Mouse (Mus musculus) heart, embryonic 16.5 days (tissue): ENCODE measurements around the gene Msmb. TPM values are rescaled to one million over a fixed set of nuclear protein-coding genes. Genes with fewer than 3 reads are reported as not detected.

ENCODE experiments used
- ATAC-seq: fragments of 200-750 bp; cut with Nextera tagmentation; replicated peaks from 2 replicates; pipeline ENCODE4 v1.8.0; 2017; ENCODE audit warnings: moderate number of reproducible peaks; ENCODE audit not compliant: insufficient read depth, low FRiP score; ENCODE audit errors: extremely low read depth
- H3K27ac ChIP-seq: fragments of 300-500 bp; sonication (generic); 2 replicates; pipeline ENCODE4 v1.5.1; 2014; ENCODE audit warnings: mild to moderate bottlenecking, low read length, control low read depth, moderate library complexity
- H3K27me3 ChIP-seq: fragments of 300-500 bp; sonication (generic); 2 replicates; pipeline ENCODE4 v1.6.1; 2014; ENCODE audit warnings: low read length, mixed read lengths; ENCODE audit not compliant: control insufficient read depth, insufficient read depth
- H3K36me3 ChIP-seq: fragments of 300-500 bp; sonication (generic); 2 replicates; pipeline ENCODE4 v1.6.1; 2014; ENCODE audit not compliant: control insufficient read depth, insufficient read depth
- H3K4me1 ChIP-seq: fragments of 300-500 bp; sonication (generic); 2 replicates; pipeline ENCODE4 v1.6.1; 2014; ENCODE audit warnings: low read length, mixed read lengths; ENCODE audit not compliant: control insufficient read depth, insufficient read depth
- H3K4me2 ChIP-seq: fragments of 300-500 bp; sonication (generic); 2 replicates; pipeline ENCODE4 v1.6.1; 2014; ENCODE audit warnings: low read depth, mild to moderate bottlenecking, control low read depth, low read length
- H3K4me3 ChIP-seq: fragments of 300-500 bp; sonication (generic); 2 replicates; pipeline ENCODE4 v1.5.1; 2014; ENCODE audit warnings: mild to moderate bottlenecking, control low read depth, low read length
- H3K9ac ChIP-seq: fragments of 300-500 bp; sonication (generic); 2 replicates; pipeline ENCODE4 v1.6.1; 2014; ENCODE audit warnings: low read length, control low read depth
- H3K9me3 ChIP-seq: fragments of 300-500 bp; sonication (generic); replicated peaks from 2 replicates; pipeline ENCODE4 v1.6.1; 2016; ENCODE audit warnings: low read length; ENCODE audit not compliant: control insufficient read depth
- WGBS: fragments of 180-500 bp; shearing (Covaris S2); extraction: QIAGEN DNeasy Blood & Tissue Kit; methylation state at CpG from one replicate; pipeline ENCODE4 v1.1.7; 2014; 5-methylcytosine and 5-hydroxymethylcytosine counted together
- polyA plus RNA-seq: library from polyadenylated mRNA; unstranded; fragments of >200 nt; fragmentation: Nextera tagmentation; extraction: Ambion mirVana; gene quantifications from 2 replicates; pipeline ENCODE4 v1.2.1, GENCODE M21; 2015

Msmb gene
- polyA plus RNA-seq, 1 experiment from 2014 or later = not detected

- Histone ChIP-seq H3K4me3 (no peak overlapping the region), H3K4me2 (no peak overlapping the region), H3K27ac (no peak overlapping the region), H3K36me3 (no peaks in the 10 kb centered on the region), H3K27me3 (no peaks in the 10 kb centered on the region), H3K9ac (no peak overlapping the region), H3K4me1 (peaks cover 5% of the 10 kb centered on the region; the same call in 1 of the 2 replicates), H3K9me3 (no peaks in the 10 kb centered on the region)
- 82% methylated on average over 6 of the region's 6 CpGs for WGBS
- ATAC-seq = no peak
These were observed 12.9 kb downstream of the Msmb start for GRCm38 (mm10) chr14:32154758-32155157.

DNA sequence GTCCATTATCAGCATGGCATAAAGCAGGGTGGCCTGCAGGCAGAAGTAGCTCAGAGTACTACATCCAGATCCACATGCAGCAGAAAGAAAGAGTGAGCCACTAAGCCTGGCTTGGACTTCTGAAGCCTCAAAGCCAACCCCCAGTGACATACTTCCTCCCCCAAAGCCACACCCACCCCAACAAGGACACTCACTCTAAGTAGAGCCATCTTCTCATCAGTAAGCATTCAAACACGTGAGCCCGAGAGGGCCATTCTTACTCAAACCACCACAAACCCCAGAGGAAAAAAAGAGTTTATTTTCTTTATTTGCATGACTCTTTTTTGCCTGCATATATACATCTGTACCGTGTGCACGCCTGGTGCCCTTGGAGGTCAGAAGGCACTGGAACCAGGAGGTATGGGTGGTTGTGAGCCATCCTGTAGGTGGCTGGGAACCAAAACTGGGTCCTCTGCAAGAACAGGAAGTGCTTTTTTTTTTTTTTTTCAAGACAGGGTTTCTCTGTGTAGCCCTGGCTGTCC is 17.4 kb downstream of the Msmb start:
- H3K9ac ChIP-seq = peak overlapping the region; percentile 85
- ATAC-seq = peak; percentile 14; the same call in 1 of the 2 replicates
- H3K4me2 ChIP-seq = peak overlapping the region; percentile 68

DNA sequence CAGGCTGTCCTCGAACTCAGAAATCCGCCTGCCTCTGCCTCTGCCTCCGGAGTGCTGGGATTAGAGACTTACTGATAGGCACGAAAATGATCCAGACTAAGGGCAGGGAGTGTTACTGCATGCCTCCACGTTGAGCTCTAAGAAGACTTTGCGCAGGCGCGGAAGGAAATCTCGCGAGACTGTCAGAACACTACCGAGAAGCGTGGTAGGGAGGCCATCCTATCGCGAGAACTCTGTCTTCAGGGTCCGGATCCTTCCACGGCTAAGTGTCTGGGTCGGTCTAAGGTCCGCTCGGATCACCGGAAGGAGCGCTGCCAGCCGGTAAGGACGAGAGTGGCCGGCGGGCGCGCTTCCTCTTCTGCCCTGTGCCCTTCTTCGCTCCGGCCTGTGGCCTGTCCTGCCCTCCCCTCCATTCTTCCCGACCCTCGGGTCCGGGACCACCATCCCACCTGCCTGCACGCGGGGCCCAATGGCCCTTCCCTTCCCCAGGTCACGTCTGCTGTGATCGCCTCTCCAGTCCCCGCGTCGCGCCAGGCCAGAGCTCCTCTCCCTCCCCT is 17.9 kb downstream of the Msmb start, which contains the start of gene Ncoa4:
Gene Ncoa4, plus strand, starts transcription at position 176 of the 557 bp plus-strand sequence.
- ATAC-seq = peak; percentile 95
- Histone ChIP-seq H3K9me3 (no peaks in the 10 kb centered on the region), H3K4me3 (peak within 1 kb of the TSS; percentile 75), H3K4me1 (peaks cover 18% of the 10 kb centered on the region), H3K36me3 (no peaks in the 10 kb centered on the region), H3K4me2 (peak within 1 kb of the TSS; percentile 71), H3K27ac (peak within 1 kb of the TSS; percentile 86), H3K27me3 (no peaks in the 10 kb centered on the region), H3K9ac (peak within 1 kb of the TSS; percentile 85)
- under 1% methylated on average over 39 of the region's 40 CpGs for WGBS

More for the DNA sequence above, 17.4 kb downstream of the Msmb start:
- H3K4me3 ChIP-seq = peak overlapping the region; percentile 75
- H3K36me3 ChIP-seq = no peaks in the 10 kb centered on the region
- no peaks in the 10 kb centered on the region for H3K27me3 ChIP-seq
- 39% methylated on average over 4 of the region's 4 CpGs for WGBS
- H3K4me1 ChIP-seq = peaks cover 16% of the 10 kb centered on the region
- peak overlapping the region; percentile 68 for H3K27ac ChIP-seq
- no peaks in the 10 kb centered on the region for H3K9me3 ChIP-seq

DNA sequence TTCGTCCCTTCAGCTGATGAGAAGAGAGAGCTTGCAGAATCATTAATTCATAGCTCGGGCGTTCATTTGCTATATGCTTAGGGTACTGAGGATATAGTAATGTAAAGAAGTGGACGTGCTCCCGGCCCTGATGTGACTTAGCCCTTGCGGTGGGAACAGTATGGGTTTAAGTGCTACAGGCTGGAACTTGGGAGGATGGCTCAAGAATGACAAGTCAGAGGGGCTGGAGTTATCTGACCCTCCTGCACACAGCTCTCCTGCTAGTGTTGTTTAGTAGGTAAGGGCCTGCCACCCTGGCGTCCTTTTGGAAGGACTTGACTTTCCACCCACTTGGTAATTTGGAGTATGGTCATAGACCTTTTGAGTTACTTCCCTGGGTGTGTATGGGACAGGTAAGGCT is 18.7 kb downstream of the Msmb start:
- H3K27ac ChIP-seq = peak overlapping the region; percentile 86
- peak overlapping the region; percentile 71 for H3K4me2 ChIP-seq
- H3K4me3 ChIP-seq = peak overlapping the region; percentile 75
- no peaks in the 10 kb centered on the region for H3K9me3 ChIP-seq
- ATAC-seq = no peak
- no peaks in the 10 kb centered on the region for H3K36me3 ChIP-seq
- peaks cover 24% of the 10 kb centered on the region for H3K4me1 ChIP-seq
- H3K9ac ChIP-seq = peak overlapping the region; percentile 85
- WGBS = 19% methylated on average over 7 of the region's 7 CpGs
- H3K27me3 ChIP-seq = no peaks in the 10 kb centered on the region

DNA sequence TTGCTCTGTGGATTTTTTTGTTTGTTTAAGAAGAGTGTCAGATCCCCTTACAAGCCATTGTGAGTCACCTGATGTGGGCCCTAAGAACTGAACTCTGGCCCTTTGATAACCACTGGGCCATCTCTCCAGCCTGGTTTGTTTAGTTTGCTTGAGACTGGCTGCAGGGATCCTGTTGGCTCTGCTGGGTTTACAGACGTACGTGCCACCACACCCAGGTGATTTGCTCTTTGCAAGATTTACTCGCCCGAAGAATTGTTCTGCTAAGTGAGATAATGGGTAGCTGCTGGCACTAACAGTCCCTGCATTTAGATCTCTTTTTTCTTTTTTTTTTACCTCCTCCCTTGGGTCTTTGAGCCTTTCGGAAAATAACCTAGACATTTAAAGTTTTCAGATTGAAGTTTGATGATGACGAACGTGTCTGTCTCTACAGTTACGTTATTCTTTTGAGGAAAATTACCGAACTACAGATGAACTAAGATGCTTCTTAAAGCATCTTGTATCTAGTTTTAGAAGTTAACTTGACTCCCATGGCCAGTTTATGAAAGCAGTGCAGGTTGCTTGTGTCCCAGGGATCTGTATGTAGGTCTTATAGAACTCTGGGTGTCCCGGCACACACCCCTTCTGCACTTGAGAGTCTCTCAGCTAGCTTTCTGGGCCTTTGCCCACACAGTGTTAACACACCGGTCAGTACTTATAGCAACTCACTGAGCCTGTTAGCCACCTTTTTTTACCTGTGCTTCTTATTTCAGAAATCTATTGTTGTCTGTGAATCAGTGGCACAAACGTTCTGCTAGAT is 19.5 kb downstream of the Msmb start:
- WGBS = 76% methylated on average over 12 of the region's 12 CpGs
- Histone ChIP-seq H3K4me3 (peak overlapping the region; percentile 75; the same call in 1 of the 2 replicates), H3K27ac (no peak overlapping the region), H3K9me3 (no peaks in the 10 kb centered on the region), H3K27me3 (no peaks in the 10 kb centered on the region), H3K4me1 (peaks cover 28% of the 10 kb centered on the region), H3K36me3 (no peaks in the 10 kb centered on the region), H3K4me2 (peak overlapping the region; percentile 71), H3K9ac (peak overlapping the region; percentile 85)
- no peak for ATAC-seq

- H3K4me1 ChIP-seq = peaks cover 31% of the 10 kb centered on the region
- no peak overlapping the region for H3K9ac ChIP-seq
- no peaks in the 10 kb centered on the region for H3K36me3 ChIP-seq
- H3K27me3 ChIP-seq = no peaks in the 10 kb centered on the region
- H3K4me3 ChIP-seq = no peak overlapping the region
- no peak for ATAC-seq
- no peak overlapping the region for H3K27ac ChIP-seq
- WGBS = 93% methylated on average over 5 of the region's 5 CpGs
- H3K4me2 ChIP-seq = no peak overlapping the region
- no peaks in the 10 kb centered on the region for H3K9me3 ChIP-seq
These were observed 20.4 kb downstream of the Msmb start for GRCm38 (mm10) chr14:32162231-32162630.

GRCm38 (mm10) chr14:32163203-32163888 is 21.5 kb downstream of the Msmb start:
- H3K27me3 ChIP-seq = no peaks in the 10 kb centered on the region
- no peak overlapping the region for H3K9ac ChIP-seq
- no peak for ATAC-seq
- H3K9me3 ChIP-seq = no peaks in the 10 kb centered on the region
- H3K27ac ChIP-seq = no peak overlapping the region
- H3K36me3 ChIP-seq = no peaks in the 10 kb centered on the region
- no peak overlapping the region for H3K4me2 ChIP-seq
- WGBS = 88% methylated on average over 11 of the region's 11 CpGs
- peaks cover 42% of the 10 kb centered on the region for H3K4me1 ChIP-seq
- no peak overlapping the region for H3K4me3 ChIP-seq

DNA sequence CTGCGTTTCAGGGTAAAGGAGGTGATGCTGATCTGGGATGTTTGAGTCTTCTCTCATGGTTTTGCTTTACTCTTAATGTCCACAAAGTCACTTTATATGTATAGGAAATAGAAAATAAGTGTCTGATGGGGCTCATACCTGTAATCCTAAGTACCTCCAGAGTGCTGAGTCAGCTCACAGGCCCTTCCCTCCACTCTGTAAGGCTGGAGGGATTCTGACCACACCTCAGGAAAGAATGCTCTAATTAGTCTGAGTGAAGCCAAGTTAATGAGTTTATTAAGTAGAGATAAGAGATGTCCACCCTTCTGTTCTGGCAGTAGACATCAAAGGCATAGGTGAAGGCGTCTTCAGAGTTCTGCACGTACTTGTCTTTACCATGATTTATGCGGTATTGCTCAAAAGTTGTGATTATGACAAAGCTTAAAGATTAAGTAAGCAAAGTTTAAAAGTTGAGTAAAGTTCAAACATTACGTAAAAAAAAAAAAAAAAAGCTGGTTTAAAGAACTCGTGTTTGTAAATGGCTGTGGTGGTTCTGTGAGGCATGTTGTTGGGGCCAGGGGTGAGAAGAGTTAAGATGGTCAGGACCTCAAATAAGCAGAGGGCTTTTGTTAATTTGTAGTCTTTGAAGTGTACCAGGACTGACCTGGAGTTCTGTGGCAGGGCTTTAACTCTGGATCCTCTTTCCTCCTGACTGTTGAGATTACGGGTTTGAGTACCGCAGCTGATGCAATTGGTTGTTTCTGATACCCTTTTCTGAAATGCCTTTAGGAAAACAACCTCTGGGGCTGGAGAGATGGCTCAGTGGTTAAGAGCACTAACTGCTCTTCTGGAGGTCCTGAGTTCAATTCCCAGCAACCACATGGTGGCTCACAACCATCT is 22.6 kb downstream of the Msmb start:
- ATAC-seq = no peak
- Histone ChIP-seq H3K4me3 (no peak overlapping the region), H3K36me3 (no peaks in the 10 kb centered on the region), H3K27me3 (no peaks in the 10 kb centered on the region), H3K9me3 (no peaks in the 10 kb centered on the region), H3K4me2 (no peak overlapping the region; the same call in none of the 2 replicates), H3K9ac (no peak overlapping the region), H3K4me1 (peaks cover 41% of the 10 kb centered on the region), H3K27ac (no peak overlapping the region; the same call in 1 of the 2 replicates)
- 70% methylated on average over 8 of the region's 8 CpGs for WGBS
